Mouse (Mus musculus) cerebellum, adult 8-10 months (tissue): ENCODE data around the gene Ptgdr.
"Not testable (repeated sequence)": the region's sequence is repeated elsewhere in the genome, so short reads cannot be mapped to it uniquely, and the experiment has no call there.

Experiments
- DNase-seq: peaks from one replicate; pipeline ENCODE4 v3.0.0; 2022

Gene Ptgdr

DNA sequence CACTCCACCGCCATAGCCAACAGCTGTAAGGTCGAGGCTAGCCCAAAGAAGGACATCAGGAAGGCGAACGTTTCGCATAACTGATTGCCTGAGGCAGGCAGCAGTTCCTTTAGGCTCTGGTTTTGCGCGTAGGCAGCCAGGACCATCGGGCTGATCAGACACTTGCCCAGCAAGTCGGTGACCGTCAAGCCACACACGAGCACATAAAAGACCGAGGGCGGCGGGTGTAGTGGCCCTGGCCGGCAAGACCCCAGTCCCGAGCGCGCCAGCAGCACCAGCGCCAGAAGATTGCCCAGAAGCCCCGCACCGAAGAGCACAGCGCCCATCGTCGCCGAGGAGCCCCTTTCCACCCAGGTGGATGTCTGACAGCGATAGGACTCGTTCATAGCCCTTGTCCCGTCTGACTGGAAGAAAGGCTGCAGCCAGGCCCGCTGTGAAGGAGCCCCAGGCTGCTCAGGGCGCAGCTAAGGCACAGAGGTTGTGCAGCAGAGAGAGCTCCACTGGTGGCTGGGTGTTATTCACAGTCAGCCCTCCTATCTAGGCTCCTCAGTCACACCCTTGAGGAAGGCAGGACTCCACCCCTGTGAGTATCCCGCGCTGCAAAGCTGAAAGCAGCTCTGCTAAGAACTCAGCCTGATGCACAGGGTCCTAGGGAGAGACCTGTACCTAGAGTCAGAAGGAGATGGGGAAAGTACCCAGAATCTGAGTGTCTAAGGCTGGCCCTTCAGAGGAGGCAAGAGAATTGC, at the start of gene Ptgdr:
Ptgdr (minus strand) TSS at position 508 of the 746 bp plus-strand sequence.
- no peak for DNase-seq

DNA sequence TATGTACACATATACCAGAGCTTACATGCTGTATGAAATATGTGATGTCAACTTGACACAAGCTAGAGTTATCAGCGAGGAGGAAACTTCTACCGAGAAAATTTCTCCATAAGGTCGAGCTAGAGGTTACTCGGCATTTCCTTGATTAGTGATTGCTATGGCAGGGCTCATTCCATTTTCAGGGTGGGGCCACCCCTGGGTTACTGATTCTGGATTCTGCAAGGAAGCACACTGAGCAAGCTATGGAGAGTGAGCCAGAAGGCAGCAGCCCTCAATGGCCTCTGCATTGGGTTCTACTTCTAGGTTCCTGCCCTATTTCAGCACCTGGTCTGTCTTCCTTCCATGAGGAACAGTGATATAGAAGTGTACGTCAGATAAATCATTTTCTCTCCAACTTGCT, 48.6 kb upstream of the Ptgdr start:
- DNase-seq, result no peak

DNA sequence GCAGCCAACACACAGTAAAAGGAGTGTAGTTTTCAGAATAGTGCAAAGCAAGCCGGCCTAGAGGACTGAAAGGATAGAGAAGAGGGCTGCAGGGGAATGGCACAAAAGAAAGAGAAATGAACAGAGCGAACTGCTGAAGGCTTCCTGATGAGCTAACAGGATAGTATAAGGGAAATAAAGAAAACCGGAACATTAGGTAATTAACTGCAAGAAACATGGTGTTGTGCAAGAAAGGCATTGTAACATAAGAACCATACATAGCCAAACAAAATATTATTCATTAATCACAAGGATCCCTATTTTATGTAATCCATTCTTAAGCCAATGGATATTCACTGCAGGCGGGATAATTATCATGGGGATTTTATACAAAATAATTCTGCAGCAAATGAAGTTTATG, 45.0 kb upstream of the Ptgdr start:
- DNase-seq, result no peak

DNA sequence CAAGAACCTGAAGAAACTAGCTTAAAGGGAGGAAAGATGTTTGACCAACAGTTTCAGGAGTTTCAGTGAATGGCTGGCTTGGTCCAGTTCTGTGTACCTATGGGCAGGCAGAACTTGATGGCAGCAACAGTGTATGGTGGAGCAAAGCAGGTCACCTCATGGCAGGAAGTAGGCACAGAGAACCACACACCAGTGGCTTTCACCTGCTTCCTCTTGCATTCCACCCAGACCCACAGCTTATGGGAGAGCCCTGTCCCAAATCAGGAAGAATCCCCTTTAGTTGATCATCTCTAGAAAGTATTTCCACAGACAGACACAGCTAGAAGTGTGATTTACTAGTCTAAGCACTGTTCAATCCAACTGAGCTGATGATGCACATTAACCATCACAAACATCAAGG, 42.6 kb upstream of the Ptgdr start:
- DNase-seq, result not testable (repeated sequence)

DNA sequence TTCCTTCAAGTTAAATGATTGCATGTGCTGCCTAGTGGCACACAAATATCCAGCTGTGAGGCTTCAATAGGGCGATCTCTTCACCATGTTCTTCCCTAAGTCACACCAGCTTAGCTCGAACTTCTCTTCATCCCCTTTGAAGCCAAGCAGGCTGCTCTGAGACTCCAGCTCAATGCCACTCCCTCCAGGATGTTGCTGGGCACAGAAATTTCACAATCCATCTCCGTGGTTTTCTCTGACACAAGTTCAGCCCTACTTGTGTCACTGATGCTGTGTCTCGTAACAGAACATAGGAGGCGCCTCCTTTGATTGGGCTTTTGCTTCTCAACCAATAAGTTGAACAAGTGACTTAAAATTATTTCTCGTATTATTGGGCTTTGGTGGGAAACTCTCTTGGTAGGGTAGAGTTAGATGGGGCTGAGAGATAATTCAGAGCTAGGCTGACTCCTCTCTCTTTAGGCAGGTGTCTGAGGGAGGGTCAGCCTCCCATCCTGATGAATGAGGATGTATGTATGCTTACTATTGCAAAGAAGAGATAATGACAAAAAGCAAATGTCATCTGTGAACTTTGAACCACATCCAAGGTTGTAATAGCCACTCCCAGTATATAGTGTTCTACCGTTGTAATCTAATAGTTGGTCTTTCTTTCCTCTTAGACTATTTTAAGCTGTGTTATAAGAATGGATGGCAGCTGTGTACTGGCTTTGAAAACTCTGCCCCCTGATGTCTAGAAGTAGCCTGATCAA, 32.4 kb upstream of the Ptgdr start:
- no peak for DNase-seq

DNA sequence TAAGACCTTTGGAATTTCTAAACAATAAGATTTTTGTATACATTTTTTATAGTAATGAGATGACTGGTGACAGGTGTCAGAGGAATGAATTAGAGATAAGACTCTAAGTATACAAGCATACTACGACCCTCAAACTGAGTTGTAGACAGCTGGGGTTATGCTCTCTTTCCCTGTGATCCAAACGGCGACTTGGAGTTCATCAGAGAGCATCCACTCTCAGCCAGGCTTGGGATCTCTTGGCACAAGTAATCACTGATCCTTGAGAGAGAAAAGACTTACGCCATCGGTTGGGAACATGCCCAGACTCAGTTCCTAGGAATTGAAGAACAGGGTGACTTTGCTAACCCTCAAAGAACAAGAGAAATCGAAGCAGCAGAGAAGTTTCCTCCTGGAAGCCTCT, 10.5 kb upstream of the Ptgdr start:
- DNase-seq, result no peak

DNA sequence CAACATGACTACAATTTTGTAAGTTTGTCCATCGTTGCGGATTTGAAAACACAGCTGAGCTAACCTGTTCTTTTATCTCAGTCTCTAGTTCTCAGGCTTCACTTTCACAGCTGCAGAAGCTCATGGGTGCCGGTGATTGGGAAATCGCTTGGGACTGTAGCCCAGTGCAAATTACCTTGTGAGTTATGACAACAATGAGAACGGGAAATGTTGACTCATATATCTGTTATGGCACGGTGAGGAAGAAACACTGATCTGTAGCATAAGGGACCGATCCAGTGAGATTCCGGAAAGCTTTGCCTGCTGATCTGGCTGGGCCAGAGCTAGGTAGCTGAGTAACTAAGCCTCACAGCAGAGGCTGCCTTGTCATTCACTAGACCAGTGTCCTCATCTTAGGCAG, 6.5 kb upstream of the Ptgdr start:
- no peak for DNase-seq

DNA sequence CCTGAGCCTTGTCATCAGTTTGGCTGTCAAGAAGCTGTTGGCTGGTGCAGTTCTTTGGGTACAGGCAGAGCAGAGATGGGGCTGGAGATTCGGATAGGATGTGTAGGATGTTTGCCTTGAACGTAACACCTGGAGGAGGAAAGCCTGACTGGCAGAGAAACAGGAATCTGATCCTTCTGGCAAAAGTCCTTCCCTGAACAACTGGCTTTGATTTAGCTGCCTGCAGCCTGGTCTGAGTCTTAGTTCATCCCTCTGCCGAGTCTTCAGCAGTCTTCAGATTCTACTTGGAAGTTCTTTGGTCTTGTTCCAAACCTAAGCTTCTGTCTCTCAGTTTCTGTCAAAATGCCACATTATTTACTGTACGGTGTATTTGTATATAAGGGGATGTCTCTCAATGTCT, 3.9 kb upstream of the Ptgdr start:
- no peak for DNase-seq

DNA sequence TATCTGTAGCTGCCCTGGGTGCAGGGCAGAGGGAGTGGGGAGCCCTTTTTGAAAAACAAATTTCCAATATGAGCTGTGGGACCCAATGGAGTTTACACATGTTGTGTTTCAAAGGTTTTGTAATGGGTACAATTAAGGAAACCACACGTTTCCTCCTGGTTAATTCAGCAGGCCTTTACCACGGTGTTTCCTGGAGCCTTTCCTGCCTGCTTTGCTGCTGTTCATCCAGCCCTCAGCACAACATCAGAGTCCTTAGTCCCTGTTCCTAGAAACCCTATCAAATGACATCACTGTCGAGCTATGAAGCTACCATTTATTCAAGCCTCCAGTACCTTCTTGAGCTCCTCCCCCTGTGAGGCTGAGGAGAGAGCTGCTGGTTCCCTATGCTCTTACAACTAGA, 2.0 kb upstream of the Ptgdr start:
- DNase-seq, result no peak

DNA sequence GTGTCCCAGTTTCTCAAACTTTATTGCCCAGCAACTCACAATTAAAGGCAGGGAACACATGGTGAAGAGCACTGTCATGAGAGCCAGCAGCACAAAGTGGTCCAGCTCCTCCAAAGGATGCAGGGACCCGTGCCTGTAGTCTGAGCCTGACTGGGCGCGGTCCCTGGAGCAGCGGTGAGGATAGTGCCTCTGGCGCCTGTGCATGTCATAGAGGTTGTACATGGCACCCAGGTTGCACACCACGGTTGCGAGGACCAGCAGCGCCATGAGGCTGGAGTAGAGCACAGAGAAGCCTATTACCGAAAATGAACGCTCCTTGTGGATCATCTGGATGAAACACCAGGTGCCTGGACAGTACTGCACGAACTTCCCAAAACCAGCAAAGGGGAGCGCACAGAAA, 803 bp downstream of the Ptgdr start:
- no peak for DNase-seq

DNA sequence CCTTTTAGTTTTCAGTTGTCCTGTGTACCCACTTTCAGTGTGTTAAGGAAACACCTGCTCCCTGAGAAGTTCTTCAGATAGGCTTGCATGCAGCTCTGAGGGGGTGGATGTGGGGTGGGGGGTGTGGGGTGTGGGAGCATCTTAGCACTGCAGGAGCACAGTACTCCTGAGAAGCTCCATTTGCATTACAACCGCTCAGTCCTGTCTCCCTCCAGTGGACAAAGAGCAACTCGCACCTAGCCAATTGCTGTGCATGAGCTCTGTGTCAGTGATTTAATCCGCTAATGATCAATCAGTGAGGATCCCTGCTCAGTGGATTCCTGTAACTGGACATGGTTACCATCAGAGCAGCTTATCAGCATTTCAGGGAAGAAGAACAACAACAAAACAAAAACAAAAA, 8.5 kb downstream of the Ptgdr start:
- DNase-seq, result not testable (repeated sequence)

DNA sequence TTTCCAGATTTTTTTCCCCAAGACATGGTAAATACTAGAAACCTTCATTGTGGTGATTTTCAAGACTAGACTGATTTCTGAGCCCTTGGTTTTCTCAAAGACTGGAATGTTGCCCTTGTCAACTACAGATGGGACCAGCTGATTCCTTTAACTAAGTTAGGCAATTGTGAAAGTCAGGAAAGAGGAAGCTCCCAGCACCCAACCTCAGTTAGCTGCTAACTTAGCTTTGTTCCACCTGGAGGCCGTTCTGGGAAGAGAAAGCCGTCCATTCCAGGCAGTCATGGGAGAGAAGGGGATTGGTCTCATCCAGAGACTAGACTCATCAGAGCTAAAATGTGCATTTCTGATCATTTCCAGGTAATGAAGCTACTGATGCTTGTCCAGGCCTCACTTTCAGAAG, 11.4 kb downstream of the Ptgdr start:
- DNase-seq, result no peak

DNA sequence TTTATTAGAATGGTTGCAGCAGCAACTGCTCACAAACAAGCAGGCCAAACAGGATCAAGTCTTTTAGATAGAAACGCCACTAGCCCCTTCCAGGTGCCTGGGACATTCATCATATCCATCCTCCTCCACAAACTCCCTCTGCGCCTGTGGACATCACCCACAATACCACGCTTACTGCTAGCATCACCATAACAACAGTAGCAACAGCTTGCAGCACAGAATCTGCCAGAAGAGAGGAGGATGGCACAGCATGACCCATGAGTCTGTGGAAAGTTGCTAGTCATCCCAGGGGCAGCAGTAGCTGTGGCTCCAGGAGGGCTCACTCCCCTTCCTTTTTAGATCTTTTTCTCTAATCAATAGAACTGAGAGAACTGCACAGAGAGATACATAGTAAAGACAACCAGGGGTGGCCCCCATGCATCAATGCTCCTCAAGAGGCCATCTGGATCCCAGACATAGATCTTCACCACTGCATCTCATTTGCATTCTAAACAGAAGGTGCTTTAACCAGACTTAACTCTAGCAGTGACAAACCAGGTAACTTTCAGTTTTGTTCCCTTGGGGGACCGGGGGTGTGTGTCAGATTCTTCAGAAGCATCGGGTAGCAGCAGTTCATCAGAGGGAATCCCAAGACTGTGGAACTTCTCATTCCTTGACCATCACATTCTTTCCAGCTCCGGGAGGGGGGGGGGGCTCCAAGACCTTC, 12.5 kb downstream of the Ptgdr start:
- DNase-seq, result no peak

DNA sequence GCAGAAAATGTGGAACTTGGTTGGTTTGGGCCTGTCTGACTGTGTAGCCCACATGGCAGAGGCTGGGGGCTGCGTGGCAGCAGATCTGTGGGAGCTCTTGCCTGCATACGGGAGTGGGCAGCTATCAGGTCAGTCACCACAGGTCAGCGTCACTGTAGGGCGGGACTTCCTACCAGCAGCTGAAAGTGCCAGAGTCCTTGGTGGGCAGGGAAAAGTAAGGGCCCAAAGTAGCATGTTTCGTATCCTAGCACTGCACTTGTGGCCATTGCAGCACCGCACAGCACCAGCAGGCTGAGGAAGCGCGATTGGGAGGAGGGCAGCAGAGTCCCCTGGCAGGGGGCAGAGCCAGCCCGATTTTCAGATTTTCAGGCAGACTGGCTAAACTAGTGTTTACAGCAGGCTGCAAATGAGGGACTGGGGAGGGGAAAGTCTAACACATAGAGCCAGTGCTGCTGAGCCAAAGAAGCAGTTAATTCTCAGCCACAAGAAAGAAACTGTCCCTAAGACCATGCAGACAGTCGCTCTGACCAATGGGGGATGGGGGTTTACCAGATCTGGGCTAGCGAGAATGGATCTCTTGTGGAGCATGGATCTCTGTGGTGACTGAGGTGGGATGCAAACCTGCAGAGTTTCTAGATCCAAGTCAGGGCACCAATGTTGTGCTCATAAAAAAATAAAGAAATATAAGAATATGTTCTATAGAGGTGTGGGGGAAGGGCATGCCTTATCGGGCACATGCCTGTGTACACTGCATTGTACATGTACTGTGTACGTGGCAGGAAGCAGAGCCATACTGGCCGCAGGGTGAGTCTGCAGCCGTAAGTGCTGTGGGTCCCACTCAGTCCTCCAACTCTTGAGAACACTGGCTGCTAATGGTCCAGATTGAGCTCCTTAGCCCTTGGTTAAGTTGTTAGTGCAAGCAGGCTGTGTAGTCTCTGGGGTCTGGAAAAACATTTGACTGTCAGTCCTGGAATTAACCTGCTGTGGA, 15.1 kb downstream of the Ptgdr start:
- no peak for DNase-seq

DNA sequence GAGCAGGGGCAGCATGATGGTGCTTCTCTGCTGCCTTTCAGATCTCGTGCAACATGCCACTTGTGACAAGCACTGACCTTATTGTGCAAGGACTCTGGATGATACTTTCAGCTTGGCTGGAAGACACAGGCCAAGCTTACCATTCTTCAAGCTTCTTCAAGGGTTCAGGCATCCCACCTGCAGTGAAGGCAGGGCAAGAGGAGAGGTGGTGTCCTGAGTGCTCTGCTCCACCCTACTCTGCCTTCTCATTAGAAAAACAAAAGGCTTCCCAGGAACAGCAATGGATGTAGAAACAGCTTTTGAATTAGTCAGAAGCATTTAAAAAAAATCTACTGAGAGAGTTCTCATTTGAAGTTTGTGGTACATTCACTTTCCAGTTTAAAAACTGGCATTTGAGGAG, 20.5 kb downstream of the Ptgdr start:
- no peak for DNase-seq

DNA sequence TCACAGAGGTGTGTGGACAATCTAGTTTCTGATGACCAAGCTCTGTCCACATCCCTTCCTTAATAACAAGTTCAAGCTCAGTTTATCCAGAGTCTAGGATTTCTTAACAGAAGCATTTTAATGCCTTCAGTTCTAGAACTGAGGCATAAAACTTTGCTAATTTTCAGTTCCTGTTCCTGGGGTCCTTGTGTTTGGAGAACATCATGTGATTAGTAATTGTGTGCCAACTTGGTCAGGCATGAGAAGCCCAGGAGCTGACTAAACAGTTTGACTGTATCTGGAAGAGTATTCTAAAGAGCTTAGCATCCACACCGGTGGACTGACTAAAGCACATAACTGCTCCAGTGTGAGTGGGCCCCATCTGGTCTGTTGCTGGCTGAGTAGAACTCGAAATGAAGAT, 24.0 kb downstream of the Ptgdr start:
- no peak for DNase-seq

DNA sequence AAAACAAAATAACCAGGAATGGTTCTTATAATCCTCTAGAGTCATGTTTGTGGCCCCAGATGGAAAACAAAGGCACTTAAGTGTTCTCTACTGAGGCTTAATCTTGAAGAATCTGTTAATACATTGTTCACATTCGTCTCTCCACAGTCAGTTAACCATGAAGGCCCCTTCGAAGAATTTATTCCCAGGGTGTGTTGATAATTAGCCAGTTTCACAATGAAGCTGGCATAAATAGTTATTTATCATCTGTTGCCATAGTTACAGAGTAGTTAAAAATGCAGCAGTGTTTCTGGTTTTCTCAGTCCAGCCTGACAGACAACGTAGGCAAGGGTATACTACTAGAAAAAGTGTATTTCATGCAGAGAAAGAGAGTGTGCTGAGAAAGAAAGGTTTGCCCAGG, 25.0 kb downstream of the Ptgdr start:
- not testable (repeated sequence) for DNase-seq

DNA sequence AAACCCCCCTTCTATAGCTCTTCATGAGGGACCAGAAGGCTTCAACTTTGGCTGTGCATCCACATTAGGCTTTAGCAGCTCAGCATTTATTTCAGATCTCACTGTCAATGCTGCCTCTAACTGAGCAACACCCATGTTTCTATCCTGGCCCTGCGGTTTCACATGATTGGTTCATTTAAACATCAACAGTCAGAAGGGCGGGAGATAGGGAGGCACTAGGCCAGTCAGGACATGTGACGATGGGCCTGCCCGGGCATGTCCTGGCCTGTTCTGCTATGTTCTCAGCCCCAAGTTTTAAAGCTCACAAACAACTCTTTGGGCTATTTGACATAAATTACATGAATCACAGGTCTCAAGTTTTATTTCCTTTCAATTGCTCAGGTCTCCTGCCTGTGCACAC, 26.1 kb downstream of the Ptgdr start:
- DNase-seq, result not testable (repeated sequence)

DNA sequence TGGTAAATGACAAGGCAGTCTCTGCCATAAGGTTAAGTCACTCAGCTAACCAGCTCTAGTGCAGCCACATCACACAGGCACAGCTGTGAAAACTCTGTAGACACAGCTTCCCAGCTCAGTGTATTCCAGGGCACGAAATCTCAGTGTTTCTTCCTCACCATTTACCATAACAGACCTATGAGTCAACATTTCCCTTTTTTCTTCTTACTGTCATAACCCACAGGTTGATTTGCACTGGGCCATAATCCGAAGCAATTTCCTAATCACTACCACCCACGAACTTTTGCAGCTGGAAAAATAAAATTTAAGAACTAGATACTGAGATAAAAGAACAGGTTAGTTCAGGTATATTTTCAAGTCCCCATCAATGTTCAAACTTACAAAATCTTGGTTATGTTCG, 31.4 kb downstream of the Ptgdr start:
- no peak for DNase-seq

DNA sequence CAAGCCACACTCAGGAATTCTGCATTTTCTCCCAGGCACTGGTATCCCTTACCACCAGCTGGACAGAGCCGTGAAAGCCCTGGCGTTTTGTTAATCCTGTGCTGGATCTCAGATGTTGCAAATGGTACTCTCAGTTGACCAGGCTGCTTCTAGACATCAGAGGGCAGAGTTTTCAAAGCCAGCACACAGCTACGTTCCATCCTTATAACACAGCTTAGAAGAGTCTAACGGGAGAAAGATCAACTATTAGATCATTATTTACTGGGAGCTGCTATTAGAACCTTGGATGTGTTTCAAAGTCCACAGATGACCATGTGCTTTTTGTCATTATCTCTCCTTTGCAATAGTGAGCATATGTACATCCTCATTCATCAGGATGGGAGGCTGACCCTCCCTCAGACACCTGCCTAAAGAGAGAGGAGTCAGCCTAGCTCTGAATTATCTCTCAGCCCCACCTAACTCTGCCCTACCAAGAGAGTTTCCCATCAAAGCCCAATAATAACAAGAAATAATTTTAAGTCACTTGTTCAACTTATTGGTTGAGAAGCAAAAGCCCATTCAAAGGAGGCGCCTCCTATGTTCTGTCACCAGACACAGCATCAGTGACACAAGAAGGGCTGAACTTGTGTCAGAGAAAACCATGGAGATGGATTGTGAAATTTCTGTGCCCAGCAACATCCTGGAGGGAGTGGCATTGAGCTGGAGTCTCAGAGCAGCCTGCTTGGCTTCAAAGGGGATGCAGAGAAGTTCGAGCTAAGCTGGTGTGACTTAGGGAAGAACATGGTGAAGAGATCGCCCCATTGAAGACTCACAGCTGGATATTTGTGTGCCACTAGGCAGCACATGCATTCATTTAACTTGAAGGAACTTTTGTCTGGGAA, 37.8 kb downstream of the Ptgdr start:
- no peak for DNase-seq

DNA sequence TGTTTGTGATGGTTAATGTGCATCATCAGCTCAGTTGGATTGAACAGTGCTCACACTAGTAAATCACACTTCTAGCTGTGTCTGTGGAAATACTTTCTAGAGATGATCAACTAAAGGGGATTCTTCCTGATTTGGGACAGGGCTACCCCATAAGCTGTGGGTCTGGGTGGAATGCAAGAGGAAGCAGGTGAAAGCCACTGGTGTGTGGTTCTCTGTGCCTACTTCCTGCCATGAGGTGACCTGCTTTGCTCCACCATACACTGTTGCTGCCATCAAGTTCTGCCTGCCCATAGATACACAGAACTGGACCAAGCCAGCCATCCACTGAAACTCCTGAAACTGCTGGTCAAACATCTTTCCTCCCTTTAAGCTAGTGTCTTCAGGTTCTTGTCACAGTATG, 46.0 kb downstream of the Ptgdr start:
- DNase-seq, result not testable (repeated sequence)
